Mouse (Mus musculus) gastrocnemius, adult 18-20 months (tissue): Measurements from ENCODE around the gene Sgpp1. TPM values are rescaled to one million over a fixed set of nuclear protein-coding genes. Genes with fewer than 3 reads are reported as not detected.
"Not testable (repeated sequence)": the region's sequence is repeated elsewhere in the genome, so short reads cannot be mapped to it uniquely, and the experiment has no call there.

Source experiments
- DNase-seq: peaks from one replicate; pipeline ENCODE4 v3.0.0; 2021; ENCODE audit warnings: low spot score
- total RNA-seq, 2 experiments: library from RNA; stranded (reverse); gene quantifications; 2 replicates each; pipeline ENCODE4 v1.2.3; 2021

Gene Sgpp1
- total RNA-seq, 2 experiments from 2014 or later = 12.0 to 13.4 TPM

- DNase-seq = no peak
Observed at GRCm38 (mm10) chr12:75698692-75699091, 36.8 kb downstream of the Sgpp1 start.

DNA sequence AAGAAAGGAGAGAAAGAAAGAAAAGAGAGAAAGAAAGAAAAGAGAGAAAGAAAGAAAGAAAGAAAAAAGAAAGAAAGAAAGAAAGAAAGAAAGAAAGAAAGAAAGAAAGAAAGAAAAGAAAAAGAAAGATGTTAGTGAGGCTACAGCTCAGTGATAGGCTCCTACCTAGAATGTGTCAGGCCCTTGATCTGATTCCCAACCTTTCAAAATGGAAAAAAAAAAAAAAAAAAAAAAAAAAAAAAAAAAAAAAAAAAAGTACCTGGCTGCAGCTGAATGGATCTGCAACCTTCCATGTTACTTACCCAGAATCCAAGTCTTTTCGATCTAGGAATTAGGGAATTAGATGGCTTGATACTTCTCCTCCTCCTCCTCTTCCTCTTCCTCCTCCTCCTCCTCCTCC is 39.7 kb downstream of the Sgpp1 start:
- not testable (repeated sequence) for DNase-seq

- DNase-seq = no peak
Observed at GRCm38 (mm10) chr12:75689003-75689402, 46.5 kb downstream of the Sgpp1 start.

GRCm38 (mm10) chr12:75687314-75687713 is 48.2 kb downstream of the Sgpp1 start:
- no peak for DNase-seq

GRCm38 (mm10) chr12:75684026-75684425 is 51.5 kb downstream of the Sgpp1 start:
- DNase-seq = not testable (repeated sequence)

DNA sequence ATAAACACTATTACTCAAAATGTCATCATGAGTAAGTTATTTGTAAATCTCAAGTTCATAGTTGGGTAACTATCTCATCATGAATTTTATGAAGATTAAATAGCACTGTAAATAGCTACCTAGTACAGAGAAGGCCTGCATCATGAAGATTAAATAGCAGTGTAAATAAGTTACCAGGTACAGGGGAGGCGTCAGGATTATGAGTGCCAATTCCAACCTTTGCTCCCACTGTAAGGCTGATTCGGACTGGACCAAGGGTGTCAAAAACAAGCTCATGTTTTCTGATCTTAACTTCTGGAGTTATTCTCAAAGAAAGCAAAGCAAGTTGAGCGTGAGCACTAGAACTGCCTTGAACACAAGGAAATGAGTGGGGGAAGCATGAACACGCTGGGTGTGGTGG is 51.9 kb downstream of the Sgpp1 start:
- DNase-seq = no peak

DNA sequence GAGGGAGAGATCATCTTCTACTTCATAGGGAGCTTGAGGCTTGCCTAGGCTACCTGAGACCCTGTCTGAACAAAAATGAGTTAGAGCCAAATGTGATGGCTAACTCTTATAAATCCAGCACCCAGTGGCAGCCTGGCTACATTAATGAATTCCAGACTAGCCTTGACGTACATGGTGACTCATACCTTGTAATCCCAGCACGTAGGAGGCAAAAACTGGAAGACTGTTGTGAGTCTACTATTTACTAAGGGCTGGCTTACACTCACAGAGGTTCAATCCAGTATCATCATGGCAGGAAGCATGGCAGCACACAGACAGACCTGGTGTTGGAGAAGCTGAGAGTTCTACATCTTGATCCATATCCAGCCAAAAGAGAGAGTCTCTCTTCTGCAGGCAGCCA is 52.7 kb downstream of the Sgpp1 start:
- no peak for DNase-seq

GRCm38 (mm10) chr12:75681101-75681500 is 54.4 kb downstream of the Sgpp1 start:
- no peak for DNase-seq

GRCm38 (mm10) chr12:75678393-75678792 is 57.1 kb downstream of the Sgpp1 start:
- no peak for DNase-seq

DNA sequence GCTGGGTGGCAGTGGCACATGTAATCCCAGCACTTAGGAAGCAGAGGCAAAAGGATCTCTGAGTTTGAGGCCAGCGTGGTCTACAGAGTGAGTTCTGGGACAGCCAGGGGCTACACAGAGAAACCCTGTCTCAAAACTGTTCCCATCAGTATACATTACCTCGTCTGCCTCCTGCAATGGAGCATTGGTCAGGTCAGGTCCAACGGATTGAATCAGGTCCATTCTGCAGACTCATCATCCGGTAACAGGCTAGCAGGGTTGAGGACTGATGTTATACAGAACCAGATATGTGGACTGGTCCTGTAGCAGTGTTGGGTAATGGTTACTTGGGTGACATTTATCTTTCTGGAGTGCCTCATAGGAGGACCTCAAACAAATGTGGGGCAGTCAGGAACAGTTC is 62.9 kb downstream of the Sgpp1 start:
- no peak for DNase-seq

DNA sequence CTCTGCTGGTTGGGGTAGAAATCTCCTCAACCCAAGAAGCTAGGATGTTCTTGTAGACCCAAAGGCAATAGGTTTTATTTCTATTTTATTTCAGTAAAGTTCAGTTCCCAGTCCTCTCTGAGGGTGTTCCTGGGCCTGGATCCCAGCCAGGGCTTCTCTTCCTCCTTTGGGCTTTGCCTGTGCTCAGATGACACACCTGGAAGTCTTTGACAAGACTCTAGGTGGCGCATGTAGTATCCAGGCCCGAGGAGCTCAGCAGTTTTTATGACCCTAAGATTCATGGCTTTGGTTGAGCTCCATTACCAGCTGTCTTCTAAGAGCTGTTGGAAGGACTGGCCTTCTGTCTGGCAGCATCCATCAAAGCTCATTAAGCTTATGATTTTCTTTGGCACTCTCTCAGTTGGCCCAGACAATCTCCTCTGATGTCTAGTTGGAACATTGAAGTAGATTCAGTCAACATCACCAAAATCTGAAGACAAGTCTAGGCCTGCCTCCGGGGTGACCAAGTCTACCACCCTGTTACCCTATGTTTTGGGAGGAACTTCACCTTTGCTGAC is 63.7 kb downstream of the Sgpp1 start:
- no peak for DNase-seq

GRCm38 (mm10) chr12:75670611-75671010 is 64.9 kb downstream of the Sgpp1 start:
- no peak for DNase-seq

DNA sequence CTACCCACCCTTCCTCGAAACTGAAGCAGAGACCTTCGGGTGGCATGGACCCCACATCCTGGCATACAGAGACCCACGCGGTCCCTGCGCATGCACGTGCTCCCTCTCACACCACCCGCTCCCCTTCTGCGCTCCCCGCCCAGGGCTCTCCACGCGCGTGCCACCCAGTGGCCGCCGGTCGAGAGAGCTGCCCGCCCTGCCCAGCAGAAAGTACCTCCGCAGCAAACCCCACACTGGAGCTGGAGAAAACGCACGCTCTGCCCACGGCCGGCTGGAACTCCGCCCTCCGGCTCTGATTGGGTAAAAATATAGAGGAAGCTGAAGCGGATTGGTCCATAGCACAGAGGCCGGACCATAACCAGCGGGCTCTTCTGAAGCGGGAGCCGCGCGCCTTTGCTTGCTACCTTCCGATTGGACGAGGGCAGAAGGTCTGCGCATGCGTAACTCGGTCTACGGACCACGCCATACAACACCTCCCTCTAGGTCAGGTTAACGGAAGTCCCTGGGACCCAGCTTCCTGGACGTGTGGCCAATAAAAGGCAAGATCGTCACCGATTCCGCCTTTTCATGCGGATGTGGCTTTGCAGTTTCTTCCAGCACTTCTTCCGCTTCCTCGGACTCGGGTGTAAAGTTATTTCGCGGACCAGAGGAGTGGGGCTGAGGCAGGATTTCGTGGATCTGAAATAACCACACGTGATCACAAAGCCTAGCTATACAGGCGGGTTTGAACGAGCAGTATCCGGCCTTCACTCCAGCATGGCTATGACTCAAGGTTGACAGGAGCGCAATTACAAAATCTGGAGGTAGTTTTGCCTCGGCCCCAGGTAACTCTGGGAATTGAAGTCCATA is 66.0 kb downstream of the Sgpp1 start, which contains the start of gene Wdr89:
Gene Wdr89, minus strand, starts transcription at position 280 of the 849 bp plus-strand sequence.
- DNase-seq = peak; percentile 99

GRCm38 (mm10) chr12:75668916-75669257 is 66.6 kb downstream of the Sgpp1 start:
- no peak for DNase-seq

- no peak for DNase-seq
Observed at GRCm38 (mm10) chr12:75668221-75668620, 67.3 kb downstream of the Sgpp1 start.

DNA sequence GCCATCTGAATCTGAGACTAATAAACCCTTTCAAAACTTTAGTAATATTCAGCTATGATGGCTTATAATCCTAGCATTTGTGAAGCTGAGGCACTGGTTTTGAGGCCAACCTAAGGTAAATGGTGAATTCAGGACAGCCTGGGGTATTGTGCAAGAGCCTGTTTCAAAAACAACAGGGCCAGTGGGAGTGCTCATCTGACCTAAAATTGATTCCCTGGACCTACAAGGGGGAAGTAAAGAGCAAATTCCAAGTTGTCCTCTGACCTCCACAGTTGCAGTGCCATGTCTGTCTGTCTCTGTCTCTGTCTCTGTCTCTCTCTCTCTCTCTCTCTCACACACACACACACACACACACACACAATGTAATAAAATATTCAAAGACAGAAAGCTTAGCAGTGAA is 68.6 kb downstream of the Sgpp1 start:
- DNase-seq = no peak

DNA sequence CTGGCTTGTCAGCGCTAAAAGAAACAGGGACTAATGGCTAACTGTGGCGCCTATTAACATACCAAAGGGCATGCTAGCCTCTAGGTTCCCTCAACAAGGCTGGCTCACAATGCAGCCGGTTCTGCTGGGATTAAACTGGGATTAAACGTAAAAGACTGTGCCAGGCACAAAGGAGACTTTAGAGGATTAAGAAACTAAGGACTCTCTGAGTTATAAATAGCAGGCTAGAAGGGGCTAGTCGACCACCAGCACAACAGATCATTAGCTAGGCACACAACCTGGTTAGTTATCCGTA is 71.1 kb downstream of the Sgpp1 start:
- DNase-seq = no peak

Other genes starting within 250 kb of the Sgpp1 start
- gene Ppp2r5e, start 139.5 kb downstream of the Sgpp1 start, total RNA-seq = 10 to 100 TPM; 30.9 to 34.1 TPM
- gene Wdr89, start 66.2 kb downstream of the Sgpp1 start, total RNA-seq = 1 to 10 TPM; 2.1 to 2.7 TPM
- 10 to 100 TPM in 1 of 2 experiments, 1 to 10 TPM in 1; 9.1 to 13.9 TPM for gene Syne2, start 82.4 kb upstream of the Sgpp1 start, total RNA-seq